Mouse (Mus musculus) effector memory CD4-positive, alpha-beta T cell, adult 5 months (primary cell): Measurements from ENCODE around the gene Hectd4. TPM values are rescaled to one million over a fixed set of nuclear protein-coding genes. Genes with fewer than 3 reads are reported as not detected.

Experiments used
- polyA plus RNA-seq: library from polyadenylated mRNA; unstranded; fragments of 100-300 nt; shearing (Covaris generic); gene quantifications from one replicate; pipeline ENCODE4 v1.2.1, GENCODE M21; 2017

The Hectd4 gene
- 9.3 TPM for polyA plus RNA-seq

GRCm38 (mm10) chr5:121219980-121220731, at the start of gene Hectd4:
Gene Hectd4 (plus strand): TSS chr5:121220219.

DNA sequence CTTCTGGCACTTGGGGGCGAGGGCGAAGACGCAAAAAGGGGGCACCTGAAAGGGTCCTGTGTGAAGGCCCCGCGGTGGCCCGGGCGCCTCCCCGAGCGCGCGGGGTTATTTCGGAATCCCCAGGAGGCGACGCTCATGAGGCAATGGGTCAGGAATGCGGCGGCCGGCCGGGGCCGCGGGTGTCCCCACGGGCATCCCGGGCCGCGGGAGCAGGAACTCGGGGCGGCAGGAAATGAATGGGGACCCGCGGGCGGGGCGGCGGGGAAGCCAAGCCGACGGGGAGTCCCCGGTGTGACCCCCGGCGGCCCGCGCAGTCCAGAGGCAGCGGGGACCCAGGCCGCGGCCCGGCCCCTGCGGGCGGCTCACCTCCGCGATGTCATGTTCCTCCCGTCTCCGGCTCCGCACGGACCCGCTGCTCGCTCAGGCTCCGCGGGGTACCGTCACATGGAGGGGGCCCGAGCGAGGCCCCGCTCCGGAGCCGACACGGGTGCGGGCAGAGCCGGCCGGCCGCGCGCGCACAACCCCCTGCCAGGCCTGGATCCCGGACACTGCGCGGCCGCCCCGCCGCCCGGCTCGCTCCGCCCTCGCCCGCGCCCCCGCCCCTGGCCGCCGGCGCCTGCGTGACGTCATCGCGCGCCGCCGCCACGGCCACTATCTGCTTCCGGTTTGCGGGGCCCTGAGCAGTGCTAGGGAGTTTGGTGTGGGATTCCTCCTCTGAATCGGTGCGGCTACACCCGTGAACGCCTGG, 29.0 kb upstream of the Hectd4 start, which contains the start of gene Ptpn11:
Gene Ptpn11, minus strand, starts transcription at position 562 of the 748 bp plus-strand sequence.

DNA sequence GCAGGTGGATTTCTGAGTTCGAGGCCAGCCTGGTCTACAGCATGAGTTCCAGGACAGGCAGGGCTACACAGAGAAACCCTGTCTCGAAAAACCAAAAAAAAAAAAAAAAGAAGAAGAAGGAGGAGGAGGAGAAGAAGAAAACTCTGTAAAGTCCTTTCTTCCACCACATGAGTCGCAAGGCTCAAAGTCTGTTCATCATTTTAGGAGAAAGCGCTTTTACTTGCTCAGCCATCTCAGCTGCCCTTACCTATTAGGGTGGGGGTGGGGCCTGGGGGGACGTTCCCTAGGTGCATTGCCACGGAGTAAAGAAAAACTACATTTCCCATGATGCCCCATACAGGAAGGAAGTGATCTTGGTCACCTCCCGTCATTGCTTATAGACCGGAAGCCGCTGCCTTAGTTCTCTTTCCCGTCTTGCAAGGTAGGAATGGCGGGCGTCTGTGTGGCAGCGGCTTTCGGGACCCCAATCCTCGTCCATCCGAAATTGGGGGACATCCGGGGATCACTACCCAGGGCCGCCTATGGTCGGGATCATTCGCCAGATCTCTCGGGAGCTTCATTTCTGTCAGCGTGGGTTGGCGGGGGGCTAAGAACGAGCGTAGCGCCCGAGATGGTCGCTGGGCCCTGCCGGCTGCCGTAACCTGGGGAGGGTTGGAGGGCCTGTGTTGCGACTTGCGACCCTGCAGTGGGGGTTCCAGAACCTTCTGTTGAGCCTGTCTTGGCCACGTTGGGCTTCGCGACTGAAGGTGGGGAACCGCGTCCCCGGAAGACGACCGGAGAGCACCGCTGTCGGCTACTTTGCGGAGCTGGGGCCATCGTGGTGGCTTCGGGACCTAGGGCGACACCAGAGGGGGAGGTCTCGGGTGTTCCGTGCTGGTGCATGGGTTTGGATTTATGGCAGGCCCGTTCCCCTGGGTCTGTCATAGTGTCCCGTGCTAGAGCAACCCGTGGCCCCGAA, 15.6 kb upstream of the Hectd4 start, which contains the start of gene Rpl6:
Gene Rpl6, plus strand, starts transcription at position 350 of the 958 bp plus-strand sequence.

GRCm38 (mm10) chr5:121385461-121386119, 165.6 kb downstream of the Hectd4 start, which contains the start of gene Trafd1:
Gene Trafd1 (minus strand): TSS chr5:121385632.

DNA sequence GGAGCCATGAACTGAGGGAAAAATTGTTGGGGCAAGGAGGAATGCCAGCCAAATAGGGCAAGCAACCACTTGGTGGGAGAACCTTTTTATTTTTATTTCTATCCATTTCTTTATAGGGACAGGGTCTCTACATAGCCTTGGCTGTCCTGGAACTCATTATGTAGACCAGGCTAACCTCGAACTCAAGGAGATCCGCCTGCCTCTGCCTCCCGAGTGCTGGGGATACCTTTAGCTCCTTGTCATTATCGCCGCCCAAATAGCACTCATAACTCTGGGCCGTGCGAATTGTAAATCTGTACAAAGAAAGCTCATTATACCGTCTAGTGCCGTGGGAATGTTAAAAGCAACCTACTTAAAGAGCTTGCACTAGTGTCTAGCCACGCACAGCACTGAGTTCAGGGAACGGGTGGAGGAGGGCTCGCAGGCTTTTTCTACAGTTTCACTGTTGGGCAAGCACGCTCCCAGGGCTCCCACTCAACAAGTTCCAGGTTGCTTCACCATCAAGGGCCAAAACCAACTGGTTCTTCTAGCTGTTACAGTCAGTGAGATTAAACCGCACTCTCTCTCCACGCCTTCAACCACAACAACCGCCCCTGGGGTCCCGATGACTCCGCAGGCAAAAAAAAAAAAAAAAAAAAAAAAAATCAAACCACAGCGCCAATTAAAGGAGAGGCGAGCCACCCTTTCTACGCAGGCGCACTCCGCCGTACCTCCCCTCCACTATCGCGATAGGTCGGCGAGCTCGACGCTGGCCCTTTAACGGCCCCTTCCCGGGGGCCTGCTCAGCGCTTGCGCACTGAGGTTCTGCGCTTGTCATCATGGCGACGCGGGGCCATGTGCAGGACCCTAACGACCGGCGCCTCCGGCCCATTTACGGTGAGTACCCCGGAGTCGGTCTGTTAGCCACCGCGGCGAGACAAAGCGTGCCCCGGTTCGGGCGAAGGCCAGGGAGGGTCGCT, 177.4 kb downstream of the Hectd4 start, which contains the start of gene Naa25:
Gene Naa25, plus strand, starts transcription at position 750 of the 959 bp plus-strand sequence.

Other genes starting within 250 kb of the Hectd4 start
- gene Rph3a, start 210.1 kb upstream of the Hectd4 start, polyA plus RNA-seq: not detected
- 49.0 TPM for gene Ptpn11, start 28.8 kb upstream of the Hectd4 start, polyA plus RNA-seq
- 850 TPM for gene Rpl6, start 15.7 kb upstream of the Hectd4 start, polyA plus RNA-seq
- gene Trafd1, start 165.4 kb downstream of the Hectd4 start, polyA plus RNA-seq: 80.4 TPM
- 31.9 TPM for gene Naa25, start 177.7 kb downstream of the Hectd4 start, polyA plus RNA-seq
- 1.2 TPM for gene Tmem116, start 231.7 kb downstream of the Hectd4 start, polyA plus RNA-seq
- gene Erp29, start 232.3 kb downstream of the Hectd4 start, polyA plus RNA-seq: 44.4 TPM